Mouse (Mus musculus) heart, postnatal 0 days (tissue): ENCODE results near the gene Pin1. TPM values are rescaled to one million over a fixed set of nuclear protein-coding genes. Genes with fewer than 3 reads are reported as not detected.

ENCODE experiments used
- ATAC-seq: fragments of 200-750 bp; cut with Nextera tagmentation; 2 replicates; pipeline ENCODE4 v1.8.0; 2017; ENCODE audit warnings: low read depth, moderate number of reproducible peaks, moderate library complexity; ENCODE audit not compliant: insufficient read depth
- DNase-seq: peaks from one replicate; pipeline ENCODE4 v3.0.0-alpha.2; 2016; ENCODE audit warnings: low spot score
- H3K27ac ChIP-seq: fragments of 300-500 bp; sonication (generic); 2 replicates; pipeline ENCODE4 v1.5.1; 2014; ENCODE audit warnings: low read depth, mild to moderate bottlenecking
- H3K27me3 ChIP-seq: fragments of 300-500 bp; sonication (generic); 2 replicates; pipeline ENCODE4 v1.6.1; 2014; ENCODE audit warnings: low read length, mixed read lengths; ENCODE audit not compliant: control insufficient read depth, insufficient read depth
- H3K36me3 ChIP-seq: fragments of 300-500 bp; sonication (generic); replicated peaks from 2 replicates; pipeline ENCODE4 v1.6.1; 2014; ENCODE audit warnings: low read length, mixed read lengths; ENCODE audit not compliant: control insufficient read depth, insufficient read depth
- H3K4me1 ChIP-seq: fragments of 300-500 bp; sonication (generic); 2 replicates; pipeline ENCODE4 v1.6.1; 2014; ENCODE audit warnings: antibody characterized with exemption; ENCODE audit not compliant: control insufficient read depth, insufficient read depth
- H3K4me2 ChIP-seq: fragments of 300-500 bp; sonication (generic); 2 replicates; pipeline ENCODE4 v1.6.1; 2014; ENCODE audit warnings: low read depth, mild to moderate bottlenecking, low read length, moderate library complexity
- H3K4me3 ChIP-seq: fragments of 300-500 bp; sonication (generic); 2 replicates; pipeline ENCODE4 v1.5.1; 2014; ENCODE audit warnings: low read depth, low read length
- H3K9ac ChIP-seq: fragments of 300-500 bp; sonication (generic); replicated peaks from 2 replicates; pipeline ENCODE4 v1.6.1; 2014; ENCODE audit warnings: low read depth, low read length, mixed read lengths
- H3K9me3 ChIP-seq: fragments of 300-500 bp; sonication (generic); replicated peaks from 2 replicates; pipeline ENCODE4 v1.6.1; 2016; ENCODE audit warnings: low read length; ENCODE audit not compliant: control insufficient read depth
- CTCF ChIP-seq: IDR thresholded peaks from 2 replicates; pipeline ENCODE4 v1.5.1; 2016; ENCODE audit warnings: antibody characterized with exemption, control low read depth, low read depth
- EP300 ChIP-seq: IDR thresholded peaks from 2 replicates; pipeline ENCODE4 v1.6.1; 2016; ENCODE audit warnings: antibody characterized with exemption, low read depth
- WGBS: fragments of 180-500 bp; shearing (Covaris S2); extraction: QIAGEN DNeasy Blood & Tissue Kit; methylation state at CpG from one replicate; pipeline ENCODE4 v1.1.7; 2014; 5-methylcytosine and 5-hydroxymethylcytosine counted together
- polyA plus RNA-seq: library from polyadenylated mRNA; unstranded; fragments of >200 nt; fragmentation: Nextera tagmentation; extraction: Ambion mirVana; gene quantifications from 2 replicates; pipeline ENCODE4 v1.2.1, GENCODE M21; 2015
- total RNA-seq: library from RNA; depleted of rRNA; stranded (reverse); fragments of >200 nt; gene quantifications from 2 replicates; pipeline ENCODE4 v1.2.3, GENCODE M21; 2014; ENCODE audit warnings: low replicate concordance

Pin1 gene
- total and polyA plus RNA-seq, 2 experiments from 2014 or later, result 26.9 to 40.7 TPM

DNA sequence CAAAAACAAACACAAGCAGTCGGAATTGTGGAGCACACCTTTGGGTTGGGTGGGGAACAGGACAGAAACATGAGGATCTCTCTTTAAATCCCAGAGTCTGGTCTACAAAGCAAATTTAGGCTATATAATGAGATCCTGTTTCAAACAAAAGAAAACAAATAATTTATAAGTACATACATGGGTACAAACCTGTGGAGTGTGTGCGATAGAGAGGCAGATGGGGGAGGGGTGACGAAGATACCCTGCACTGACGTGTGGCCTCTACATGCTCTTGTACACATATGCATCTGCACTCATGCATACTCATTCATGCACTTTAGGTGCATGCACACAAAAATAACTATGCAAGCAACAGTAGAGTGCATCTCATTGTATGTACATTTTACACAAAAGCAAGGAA, 12.4 kb upstream of the Pin1 start:
- no peak for ATAC-seq
- no peaks in the 10 kb centered on the region for H3K27me3 ChIP-seq
- H3K27ac ChIP-seq, result no peak overlapping the region
- H3K4me2 ChIP-seq, result peak overlapping the region; percentile 14; the same call in 1 of the 2 replicates
- H3K4me1 ChIP-seq, result peaks cover 15% of the 10 kb centered on the region
- TF ChIP-seq EP300 (no peak), CTCF (no peak)
- no peak overlapping the region; the same call in 1 of the 2 replicates for H3K4me3 ChIP-seq
- H3K9me3 ChIP-seq, result no peaks in the 10 kb centered on the region
- H3K36me3 ChIP-seq, result peaks cover 24% of the 10 kb centered on the region
- DNase-seq, result no peak
- no peak overlapping the region for H3K9ac ChIP-seq
- WGBS, result 85% methylated on average over 4 of the region's 4 CpGs

DNA sequence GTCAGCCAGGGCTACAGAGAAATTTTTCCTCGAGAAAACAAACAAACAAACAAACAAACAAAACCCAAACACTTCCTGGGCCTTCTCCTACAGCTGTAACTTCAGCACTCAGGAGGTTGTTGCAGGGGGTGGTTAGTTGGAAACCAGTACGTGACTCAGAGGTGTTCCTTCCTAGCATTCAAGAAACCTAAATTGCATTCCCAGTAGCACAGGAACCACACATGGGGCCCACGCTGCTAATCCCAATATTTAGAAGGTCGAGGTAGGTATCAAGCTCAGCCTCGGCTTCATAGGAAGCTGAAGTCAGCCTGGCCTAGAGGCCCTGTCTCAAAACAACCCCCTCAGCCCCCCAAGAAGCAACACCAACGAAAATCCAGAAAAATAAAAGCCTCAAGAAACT, 10.4 kb upstream of the Pin1 start:
- 3% methylated on average over 6 of the region's 6 CpGs for WGBS
- Histone ChIP-seq H3K4me2 (peak overlapping the region; percentile 80), H3K27ac (peak overlapping the region; percentile 95), H3K4me3 (peak overlapping the region; percentile 93), H3K36me3 (peaks cover 27% of the 10 kb centered on the region), H3K4me1 (peaks cover 19% of the 10 kb centered on the region), H3K9me3 (no peaks in the 10 kb centered on the region), H3K9ac (peak overlapping the region; percentile 95), H3K27me3 (no peaks in the 10 kb centered on the region)
- TF ChIP-seq EP300, result no peak
- no peak for TF ChIP-seq CTCF
- DNase-seq (no peak), ATAC-seq (no peak)

GRCm38 (mm10) chr9:20642101-20642895, 9.6 kb upstream of the Pin1 start, which contains the start of gene Ubl5:
Gene Ubl5, plus strand, starts transcription at chr9:20642878.
- peak within 1 kb of the TSS; percentile 80 for H3K4me2 ChIP-seq
- TF ChIP-seq CTCF, result no peak
- 0 out of 2 replicates have a peak, but pooled peaks have one; percentile 65 for TF ChIP-seq EP300

GRCm38 (mm10) chr9:20642896-20643466, 8.9 kb upstream of the Pin1 start:
- DNase-seq (peak; percentile 97), ATAC-seq (peak; percentile 85)
- Histone ChIP-seq H3K27me3 (no peaks in the 10 kb centered on the region), H3K9ac (peak overlapping the region; percentile 95), H3K4me2 (peak overlapping the region; percentile 80), H3K4me1 (peaks cover 19% of the 10 kb centered on the region), H3K27ac (peak overlapping the region; percentile 95), H3K9me3 (no peaks in the 10 kb centered on the region), H3K36me3 (peaks cover 22% of the 10 kb centered on the region), H3K4me3 (peak overlapping the region; percentile 93)
- WGBS, result under 1% methylated on average over 30 of the region's 30 CpGs
- TF ChIP-seq CTCF (0 out of 2 replicates have a peak, but pooled peaks have one; percentile 19), EP300 (no peak)

More at GRCm38 (mm10) chr9:20642101-20642895, 9.6 kb upstream of the Pin1 start, which contains the start of gene Ubl5:
- peak within 1 kb of the TSS; percentile 95 for H3K27ac ChIP-seq
- peaks cover 26% of the 10 kb centered on the region for H3K36me3 ChIP-seq
- ATAC-seq (peak; percentile 90), DNase-seq (peak; percentile 98)
- no peaks in the 10 kb centered on the region for H3K27me3 ChIP-seq
- H3K9ac ChIP-seq, result peak within 1 kb of the TSS; percentile 95
- WGBS, result under 1% methylated on average over 51 of the region's 51 CpGs
- H3K9me3 ChIP-seq, result no peaks in the 10 kb centered on the region
- H3K4me3 ChIP-seq, result peak within 1 kb of the TSS; percentile 93
- H3K4me1 ChIP-seq, result peaks cover 19% of the 10 kb centered on the region

DNA sequence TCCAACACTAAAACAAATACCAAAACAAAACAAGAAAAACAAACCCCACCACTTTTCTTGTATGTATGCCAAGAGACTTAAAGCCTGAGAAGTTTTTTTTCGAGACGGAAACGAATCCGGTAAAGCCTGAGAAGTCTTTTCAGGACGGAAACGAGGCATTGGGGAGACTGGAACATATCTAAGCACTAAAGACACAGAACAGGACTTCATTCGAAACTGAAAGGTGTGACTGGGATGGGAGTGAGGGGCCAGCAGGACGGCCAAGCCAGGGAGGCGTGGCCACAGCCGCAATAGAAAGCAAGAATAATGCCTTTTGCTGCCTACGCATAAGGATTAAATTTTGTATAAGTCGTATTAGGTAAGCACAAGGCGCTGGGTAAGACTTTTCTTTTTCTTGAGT, 8.1 kb upstream of the Pin1 start:
- Histone ChIP-seq H3K4me3 (peak overlapping the region; percentile 93), H3K27me3 (no peaks in the 10 kb centered on the region), H3K4me2 (peak overlapping the region; percentile 80), H3K36me3 (peaks cover 19% of the 10 kb centered on the region), H3K9me3 (no peaks in the 10 kb centered on the region), H3K27ac (peak overlapping the region; percentile 95), H3K9ac (peak overlapping the region; percentile 95), H3K4me1 (peaks cover 19% of the 10 kb centered on the region)
- no peak for DNase-seq
- 4% methylated on average over 13 of the region's 13 CpGs for WGBS
- TF ChIP-seq CTCF (no peak), EP300 (no peak)
- ATAC-seq, result no peak
